Mouse (Mus musculus) gastrocnemius, postnatal 36 days (tissue): ENCODE results near the gene Dnase2b. TPM values are rescaled to one million over a fixed set of nuclear protein-coding genes. Genes with fewer than 3 reads are reported as not detected.

Source experiments
- DNase-seq, 2 experiments: peaks; one replicate each; pipeline ENCODE4 v3.0.0; 2022
- intact Hi-C: fragments of 180-260 bp; cut with DNase I; formaldehyde crosslinking; loops from one replicate; pipeline ENCODE4 v1.15.1; 2025
- total RNA-seq, 2 experiments: library from RNA; stranded (reverse); gene quantifications; 2 replicates each; pipeline ENCODE4 v1.2.3; 2021

The Dnase2b gene
- total RNA-seq, 2 experiments from 2014 or later, result not detected

- intact Hi-C loops, result no loop called here
Observed at GRCm38 (mm10) chr3:146617946-146618345, 2.5 kb upstream of the Dnase2b start.

GRCm38 (mm10) chr3:146616533-146617283 is 1.3 kb upstream of the Dnase2b start:
- no peak for DNase-seq
- intact Hi-C loops, result no loop called here

More at GRCm38 (mm10) chr3:146617946-146618345, 2.5 kb upstream of the Dnase2b start:
- DNase-seq, result no peak

- DNase-seq, result peak in 1 of 2 experiments; percentile 17
- intact Hi-C loops, result no loop called here
Observed at GRCm38 (mm10) chr3:146611821-146612220, 3.6 kb downstream of the Dnase2b start.

GRCm38 (mm10) chr3:146611261-146611660 is 4.1 kb downstream of the Dnase2b start:
- no peak for DNase-seq
- intact Hi-C loops, result no loop called here

- intact Hi-C loops, result no loop called here
- no peak for DNase-seq
Observed at GRCm38 (mm10) chr3:146610322-146610721, 5.1 kb downstream of the Dnase2b start.

- DNase-seq, result no peak
- intact Hi-C loops, result no loop called here
Observed at GRCm38 (mm10) chr3:146607368-146607767, 8.0 kb downstream of the Dnase2b start.

- intact Hi-C loops, result no loop called here
- no peak for DNase-seq
Observed at GRCm38 (mm10) chr3:146604647-146605046, 10.7 kb downstream of the Dnase2b start.

GRCm38 (mm10) chr3:146602531-146602930 is 12.9 kb downstream of the Dnase2b start:
- no peak for DNase-seq

GRCm38 (mm10) chr3:146601205-146601604 is 14.2 kb downstream of the Dnase2b start:
- intact Hi-C loops, result no loop called here
- no peak for DNase-seq

More at GRCm38 (mm10) chr3:146602531-146602930, 12.9 kb downstream of the Dnase2b start:
- intact Hi-C loops, result no loop called here

GRCm38 (mm10) chr3:146599198-146599900 is 16.0 kb downstream of the Dnase2b start:
- no peak for DNase-seq
- intact Hi-C loops, result no loop called here

GRCm38 (mm10) chr3:146598411-146598810 is 17.0 kb downstream of the Dnase2b start:
- DNase-seq, result no peak
- intact Hi-C loops, result no loop called here

- intact Hi-C loops, result no loop called here
- DNase-seq, result no peak
Observed at GRCm38 (mm10) chr3:146596864-146597263, 18.5 kb downstream of the Dnase2b start.

- DNase-seq, result no peak
- intact Hi-C loops, result no loop called here
Observed at GRCm38 (mm10) chr3:146596387-146596786, 19.0 kb downstream of the Dnase2b start.

GRCm38 (mm10) chr3:146595440-146595839 is 20.0 kb downstream of the Dnase2b start:
- intact Hi-C loops, result no loop called here
- DNase-seq, result no peak

GRCm38 (mm10) chr3:146591601-146592000 is 23.8 kb downstream of the Dnase2b start:
- DNase-seq, result no peak
- intact Hi-C loops, result no loop called here

GRCm38 (mm10) chr3:146591159-146591558 is 24.2 kb downstream of the Dnase2b start:
- intact Hi-C loops, result no loop called here

GRCm38 (mm10) chr3:146589523-146589922 is 25.9 kb downstream of the Dnase2b start:
- intact Hi-C loops, result no loop called here
- no peak for DNase-seq

More at GRCm38 (mm10) chr3:146591159-146591558, 24.2 kb downstream of the Dnase2b start:
- DNase-seq, result no peak

- no peak for DNase-seq
- intact Hi-C loops, result no loop called here
Observed at GRCm38 (mm10) chr3:146586616-146587015, 28.8 kb downstream of the Dnase2b start.

- intact Hi-C loops, result no loop called here
- DNase-seq, result no peak
Observed at GRCm38 (mm10) chr3:146583908-146584307, 31.5 kb downstream of the Dnase2b start.

GRCm38 (mm10) chr3:146583478-146583877 is 31.9 kb downstream of the Dnase2b start:
- intact Hi-C loops, result no loop called here
- no peak for DNase-seq

- intact Hi-C loops, result no loop called here
- no peak for DNase-seq
Observed at GRCm38 (mm10) chr3:146580039-146580729, 35.2 kb downstream of the Dnase2b start.
